Mouse (Mus musculus): ENCODE measurements at regions not wholly inside any gene's neighbourhood (a gene's known extent, or its start where the extent isn't known, plus 50 kb on each side); places are given as distances from the start of the nearest gene placed in this dataset.

DNA sequence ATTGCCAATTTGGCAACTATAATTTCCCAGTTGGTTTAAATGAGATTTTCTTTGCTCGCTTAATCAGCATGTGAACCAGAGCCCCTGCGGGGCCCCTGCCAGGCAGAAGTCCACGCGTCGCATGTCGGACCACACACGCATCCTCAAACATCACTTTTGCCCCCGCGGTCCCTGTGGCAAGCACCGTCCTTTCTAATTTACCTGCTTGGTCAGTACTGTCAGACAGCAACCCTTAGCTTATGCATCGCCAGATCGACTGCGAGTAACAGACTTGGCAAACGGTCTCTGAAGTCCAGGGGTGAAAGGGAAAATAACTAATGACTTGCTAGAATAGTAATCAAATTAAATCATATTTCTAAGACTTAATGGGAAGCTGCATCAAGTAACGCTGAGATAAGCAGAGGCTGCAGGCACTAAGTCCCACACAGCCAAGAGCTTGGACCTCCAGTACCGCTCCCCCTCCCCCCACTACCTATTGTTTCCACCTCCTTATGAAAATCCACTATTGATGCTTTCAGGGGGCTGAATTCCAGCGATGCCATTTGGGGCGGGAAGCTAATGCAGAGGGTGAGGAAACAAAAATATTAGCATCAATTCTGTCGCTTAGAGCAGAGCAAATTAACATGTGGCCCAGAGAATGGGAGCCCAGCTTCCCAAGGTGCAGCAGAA is 142.0 kb upstream of the Cntnap4 start:
- WGBS, result 53% methylated on average over 19 of the region's 19 CpGs
- Histone ChIP-seq H3K4me1 (replicated peaks; ENCODE audit: control insufficient read depth, insufficient read depth, low read length) (no peaks in the 10 kb centered on the region), H3K9ac (ENCODE audit: low read depth, low read length) (no peak overlapping the region), H3K4me3 (ENCODE audit: low read depth, low read length) (no peak overlapping the region), H3K9me3 (ENCODE audit: control insufficient read depth, low read length) (no peaks in the 10 kb centered on the region), H3K4me2 (replicated peaks; ENCODE audit: low read depth, low read length) (no peak overlapping the region), H3K27ac (ENCODE audit: low read depth, low read length) (no peak overlapping the region), H3K36me3 (ENCODE audit: control insufficient read depth, insufficient read depth, low read length) (no peaks in the 10 kb centered on the region), H3K27me3 (ENCODE audit: control insufficient read depth, insufficient read depth, low read length) (no peaks in the 10 kb centered on the region)
- ATAC-seq (ENCODE audit: low FRiP score) (0 out of 2 replicates have a peak, but pooled peaks have one; percentile 35), DNase-seq (ENCODE audit: low spot score) (peak; percentile 10)

DNA sequence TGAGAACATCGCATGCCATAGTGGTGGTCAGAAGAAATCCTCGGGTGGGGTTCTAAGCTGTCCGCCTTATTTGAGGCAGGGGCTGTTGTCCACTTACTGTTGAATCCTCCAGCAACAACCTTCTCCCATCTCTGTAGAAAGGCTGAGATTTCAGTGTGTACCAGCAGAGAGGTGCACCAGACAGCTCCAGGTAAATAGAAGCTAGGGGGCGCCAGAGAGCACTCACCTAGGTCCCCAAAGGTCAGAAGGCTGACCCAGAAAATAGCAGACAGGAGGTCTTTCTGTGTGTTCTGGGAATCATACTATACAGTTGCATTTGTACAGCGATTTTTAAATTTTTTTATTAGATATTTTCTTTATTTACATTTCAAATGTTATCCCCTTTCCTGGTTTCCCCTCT is 157.9 kb upstream of the Cntnap4 start:
- ATAC-seq (ENCODE audit: low FRiP score) (no peak), DNase-seq (ENCODE audit: low spot score) (no peak)
- H3K4me3 ChIP-seq (ENCODE audit: low read depth, low read length), result no peak overlapping the region
- WGBS, result 89% methylated on average over 5 of the region's 5 CpGs
- no peak overlapping the region for H3K27ac ChIP-seq (ENCODE audit: low read depth, low read length)
- H3K4me1 ChIP-seq (replicated peaks; ENCODE audit: control insufficient read depth, insufficient read depth, low read length), result no peaks in the 10 kb centered on the region
- H3K27me3 ChIP-seq (ENCODE audit: control insufficient read depth, insufficient read depth, low read length), result no peaks in the 10 kb centered on the region
- H3K36me3 ChIP-seq (ENCODE audit: control insufficient read depth, insufficient read depth, low read length), result no peaks in the 10 kb centered on the region
- no peak overlapping the region for H3K4me2 ChIP-seq (replicated peaks; ENCODE audit: low read depth, low read length)
- H3K9me3 ChIP-seq (ENCODE audit: control insufficient read depth, low read length), result no peaks in the 10 kb centered on the region
- no peak overlapping the region for H3K9ac ChIP-seq (ENCODE audit: low read depth, low read length)

DNA sequence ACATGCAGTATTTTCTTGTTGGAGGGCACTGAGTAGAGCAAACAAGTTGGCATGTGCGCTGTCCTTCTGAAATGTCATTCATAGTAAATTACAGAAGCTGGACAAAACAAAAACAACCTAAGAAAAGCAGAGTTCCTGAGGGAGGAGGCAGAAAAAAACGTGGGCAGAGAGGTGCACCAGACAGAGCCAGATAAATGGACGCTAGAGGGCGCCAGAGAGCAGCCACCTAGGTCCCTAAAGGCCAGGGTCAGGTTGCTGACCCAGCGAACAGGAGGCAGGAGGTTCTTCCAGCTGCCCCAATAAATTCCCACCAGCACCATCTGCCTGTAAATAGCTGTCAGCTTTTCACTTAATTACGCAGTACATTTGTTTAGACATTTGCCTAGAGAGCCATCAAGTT is 158.6 kb upstream of the Cntnap4 start:
- ATAC-seq (ENCODE audit: low FRiP score) (no peak), DNase-seq (ENCODE audit: low spot score) (peak; percentile 71)
- H3K27me3 ChIP-seq (ENCODE audit: control insufficient read depth, insufficient read depth, low read length), result no peaks in the 10 kb centered on the region
- H3K27ac ChIP-seq (ENCODE audit: low read depth, low read length), result no peak overlapping the region
- no peak overlapping the region for H3K4me2 ChIP-seq (replicated peaks; ENCODE audit: low read depth, low read length)
- 28% methylated on average over 6 of the region's 6 CpGs for WGBS
- H3K9ac ChIP-seq (ENCODE audit: low read depth, low read length), result no peak overlapping the region
- no peaks in the 10 kb centered on the region for H3K4me1 ChIP-seq (replicated peaks; ENCODE audit: control insufficient read depth, insufficient read depth, low read length)
- H3K36me3 ChIP-seq (ENCODE audit: control insufficient read depth, insufficient read depth, low read length), result no peaks in the 10 kb centered on the region
- H3K4me3 ChIP-seq (ENCODE audit: low read depth, low read length), result no peak overlapping the region
- no peaks in the 10 kb centered on the region for H3K9me3 ChIP-seq (ENCODE audit: control insufficient read depth, low read length)

DNA sequence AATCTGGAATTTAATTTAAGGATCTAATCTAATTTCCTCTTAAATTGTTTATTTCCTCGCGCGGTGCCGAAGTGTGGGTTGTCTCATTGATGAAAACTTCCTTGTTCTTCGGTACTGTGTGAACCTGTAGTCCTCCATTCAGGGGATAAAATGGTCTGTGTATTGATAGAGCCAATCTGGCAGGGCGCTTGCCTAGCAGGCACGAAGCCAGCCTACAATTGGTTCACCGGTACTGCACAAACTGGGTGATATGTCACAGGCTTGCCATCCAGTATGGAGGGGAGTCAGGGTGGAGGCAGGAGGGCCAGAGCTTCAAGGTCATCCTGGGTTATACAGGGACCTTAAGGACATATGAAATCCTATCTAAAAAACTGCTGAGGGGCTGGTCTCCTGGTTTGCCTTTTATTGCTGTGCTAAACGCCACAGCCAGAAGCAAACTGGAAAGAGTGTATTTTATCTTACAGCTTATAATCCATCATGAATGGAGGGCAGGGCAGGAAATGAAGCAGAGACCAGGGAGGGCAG is 161.6 kb upstream of the Cntnap4 start:
- no peak for DNase-seq (ENCODE audit: low spot score)
- no peak for ATAC-seq (ENCODE audit: low FRiP score)
- WGBS, result 87% methylated on average over 9 of the region's 9 CpGs

DNA sequence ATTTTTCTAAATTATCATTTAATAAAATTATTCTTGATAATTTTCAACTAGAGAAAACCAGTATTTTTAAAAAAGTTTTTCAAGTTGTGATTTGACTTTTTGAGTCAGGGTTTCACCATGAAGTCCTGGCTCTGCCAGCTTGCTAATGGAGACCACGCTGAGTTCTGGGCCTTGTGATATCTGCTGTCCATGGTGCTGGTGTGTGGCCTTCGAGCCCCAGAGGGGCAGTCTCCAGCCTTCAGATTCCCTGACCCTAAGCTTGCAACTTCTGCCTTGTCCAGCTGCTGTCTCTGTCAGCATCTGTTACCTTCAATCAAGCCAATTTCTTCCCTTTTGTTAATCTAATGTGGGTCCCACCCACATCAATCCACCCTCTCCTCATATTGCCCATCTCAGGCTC is 165.8 kb upstream of the Cntnap4 start:
- ATAC-seq (ENCODE audit: low FRiP score), result peak; percentile 69
- H3K27ac ChIP-seq (ENCODE audit: low read depth, low read length), result no peak overlapping the region
- peak; percentile 39 for DNase-seq (ENCODE audit: low spot score)
- 14% methylated on average over 2 of the region's 2 CpGs for WGBS
- no peak overlapping the region for H3K9ac ChIP-seq (ENCODE audit: low read depth, low read length)
- H3K4me3 ChIP-seq (ENCODE audit: low read depth, low read length), result no peak overlapping the region
- H3K9me3 ChIP-seq (ENCODE audit: control insufficient read depth, low read length), result no peaks in the 10 kb centered on the region
- no peaks in the 10 kb centered on the region for H3K27me3 ChIP-seq (ENCODE audit: control insufficient read depth, insufficient read depth, low read length)
- 0 out of 2 replicates have a peak, but pooled peaks cover 3% of the 10 kb centered on the region for H3K4me1 ChIP-seq (replicated peaks; ENCODE audit: control insufficient read depth, insufficient read depth, low read length)
- no peaks in the 10 kb centered on the region for H3K36me3 ChIP-seq (ENCODE audit: control insufficient read depth, insufficient read depth, low read length)
- H3K4me2 ChIP-seq (replicated peaks; ENCODE audit: low read depth, low read length), result no peak overlapping the region

More for the DNA sequence above, 161.6 kb upstream of the Cntnap4 start:
- no peak overlapping the region for H3K27ac ChIP-seq (ENCODE audit: low read depth, low read length)
- no peak overlapping the region for H3K9ac ChIP-seq (ENCODE audit: low read depth, low read length)
- H3K4me2 ChIP-seq (replicated peaks; ENCODE audit: low read depth, low read length), result no peak overlapping the region
- H3K36me3 ChIP-seq (ENCODE audit: control insufficient read depth, insufficient read depth, low read length), result no peaks in the 10 kb centered on the region
- no peak overlapping the region for H3K4me3 ChIP-seq (ENCODE audit: low read depth, low read length)
- H3K27me3 ChIP-seq (ENCODE audit: control insufficient read depth, insufficient read depth, low read length), result no peaks in the 10 kb centered on the region
- H3K9me3 ChIP-seq (ENCODE audit: control insufficient read depth, low read length), result no peaks in the 10 kb centered on the region
- 0 out of 2 replicates have a peak, but pooled peaks cover 3% of the 10 kb centered on the region for H3K4me1 ChIP-seq (replicated peaks; ENCODE audit: control insufficient read depth, insufficient read depth, low read length)

DNA sequence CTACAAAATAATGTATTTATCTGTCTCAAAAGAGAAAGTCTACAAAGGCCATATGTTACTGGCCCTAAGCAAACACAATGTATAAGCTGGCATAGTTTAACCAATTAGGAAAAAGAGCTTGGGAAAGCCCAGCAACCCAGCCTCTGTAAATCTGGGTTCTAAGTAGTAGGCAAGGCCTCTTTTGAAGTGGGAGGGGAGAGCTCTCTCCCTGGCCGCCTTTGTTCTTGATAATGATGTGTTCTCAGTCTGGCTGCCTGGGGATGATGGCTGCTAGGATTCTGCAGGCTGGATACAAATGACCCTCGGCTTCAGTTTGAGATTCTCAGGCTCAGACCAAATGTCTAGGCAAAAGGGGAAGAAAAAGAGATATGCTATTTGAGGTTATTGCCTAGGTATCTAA is 172.4 kb upstream of the Cntnap4 start:
- no peaks in the 10 kb centered on the region for H3K4me1 ChIP-seq (replicated peaks; ENCODE audit: control insufficient read depth, insufficient read depth, low read length)
- no peak for ATAC-seq (ENCODE audit: low FRiP score)
- H3K27me3 ChIP-seq (ENCODE audit: control insufficient read depth, insufficient read depth, low read length), result no peaks in the 10 kb centered on the region
- WGBS, result 43% methylated on average over 2 of the region's 2 CpGs
- no peak overlapping the region for H3K27ac ChIP-seq (ENCODE audit: low read depth, low read length)
- no peaks in the 10 kb centered on the region for H3K36me3 ChIP-seq (ENCODE audit: control insufficient read depth, insufficient read depth, low read length)
- H3K9ac ChIP-seq (ENCODE audit: low read depth, low read length), result no peak overlapping the region
- no peak overlapping the region for H3K4me2 ChIP-seq (replicated peaks; ENCODE audit: low read depth, low read length)
- H3K9me3 ChIP-seq (ENCODE audit: control insufficient read depth, low read length), result no peaks in the 10 kb centered on the region
- DNase-seq (ENCODE audit: low spot score), result peak; percentile 28
- H3K4me3 ChIP-seq (ENCODE audit: low read depth, low read length), result no peak overlapping the region

DNA sequence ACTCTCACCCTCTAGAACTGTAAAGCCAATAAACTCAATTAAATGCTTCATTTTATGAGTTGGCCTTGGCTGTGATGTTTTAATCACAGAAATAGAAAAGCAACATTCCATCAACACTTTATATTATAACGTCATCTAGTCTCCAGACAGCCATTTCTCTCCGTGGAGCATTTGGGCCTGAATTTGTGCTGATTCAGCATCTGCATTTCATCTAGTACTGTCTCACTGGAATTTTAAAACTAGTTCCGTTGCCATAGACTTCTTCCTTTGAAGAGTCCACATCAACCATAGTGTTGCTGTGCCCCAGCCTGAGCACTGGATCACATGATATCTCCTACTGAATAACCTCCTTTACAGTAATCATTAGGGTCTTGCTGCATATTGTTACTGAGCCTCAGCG is 179.7 kb upstream of the Cntnap4 start:
- H3K27me3 ChIP-seq (ENCODE audit: control insufficient read depth, insufficient read depth, low read length), result no peaks in the 10 kb centered on the region
- H3K9ac ChIP-seq (ENCODE audit: low read depth, low read length), result no peak overlapping the region
- H3K27ac ChIP-seq (ENCODE audit: low read depth, low read length), result no peak overlapping the region
- H3K4me3 ChIP-seq (ENCODE audit: low read depth, low read length), result no peak overlapping the region
- 90% methylated on average over 4 of the region's 4 CpGs for whole genome bisulfite sequencing
- DNase-seq (ENCODE audit: low spot score), result no peak
- H3K4me1 ChIP-seq (replicated peaks; ENCODE audit: control insufficient read depth, insufficient read depth, low read length), result no peaks in the 10 kb centered on the region
- ATAC-seq (ENCODE audit: low FRiP score), result no peak
- no peak overlapping the region for H3K4me2 ChIP-seq (replicated peaks; ENCODE audit: low read depth, low read length)
- no peaks in the 10 kb centered on the region for H3K36me3 ChIP-seq (ENCODE audit: control insufficient read depth, insufficient read depth, low read length)
- H3K9me3 ChIP-seq (ENCODE audit: control insufficient read depth, low read length), result no peaks in the 10 kb centered on the region

GRCm38 (mm10) chr8:112348323-112348722 is 221.5 kb upstream of the Cntnap4 start:
- peak; percentile 72 for DNase-seq (ENCODE audit: low spot score)
- no peak overlapping the region for H3K27ac ChIP-seq (ENCODE audit: low read depth, low read length)
- H3K4me3 ChIP-seq (ENCODE audit: low read depth, low read length), result no peak overlapping the region
- H3K36me3 ChIP-seq (ENCODE audit: control insufficient read depth, insufficient read depth, low read length), result no peaks in the 10 kb centered on the region
- H3K27me3 ChIP-seq (ENCODE audit: control insufficient read depth, insufficient read depth, low read length), result no peaks in the 10 kb centered on the region
- H3K9me3 ChIP-seq (ENCODE audit: control insufficient read depth, low read length), result no peaks in the 10 kb centered on the region
- no peak for ATAC-seq (ENCODE audit: low FRiP score)
- H3K4me2 ChIP-seq (replicated peaks; ENCODE audit: low read depth, low read length), result no peak overlapping the region
- H3K4me1 ChIP-seq (replicated peaks; ENCODE audit: control insufficient read depth, insufficient read depth, low read length), result no peaks in the 10 kb centered on the region
- 31% methylated on average over 5 of the region's 5 CpGs for WGBS
- no peak overlapping the region for H3K9ac ChIP-seq (ENCODE audit: low read depth, low read length)

DNA sequence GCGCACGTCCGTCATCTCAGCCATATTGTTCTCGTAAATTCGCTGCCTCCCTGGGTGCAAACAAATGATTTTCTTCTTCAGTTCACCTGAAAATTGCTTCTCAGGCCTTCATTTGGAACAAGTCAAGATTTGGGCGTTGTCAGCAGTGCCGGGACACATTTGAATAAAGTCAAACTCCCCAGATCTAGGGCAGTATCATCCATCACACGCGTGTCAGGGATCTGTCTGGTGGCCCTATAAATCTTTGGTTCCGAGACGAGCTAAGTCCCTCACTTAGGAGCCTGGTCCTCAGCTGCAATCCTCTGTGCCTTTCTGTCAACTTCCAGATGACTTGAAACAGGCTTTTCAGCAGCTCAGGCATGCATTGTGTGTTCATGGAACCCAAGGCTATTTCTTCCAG is 236.7 kb upstream of the Cntnap4 start:
- H3K4me2 ChIP-seq (replicated peaks; ENCODE audit: low read depth, low read length), result no peak overlapping the region

More for the DNA sequence above, 236.7 kb upstream of the Cntnap4 start:
- Histone ChIP-seq H3K4me3 (ENCODE audit: low read depth, low read length) (no peak overlapping the region), H3K9me3 (ENCODE audit: control insufficient read depth, low read length) (no peaks in the 10 kb centered on the region), H3K9ac (ENCODE audit: low read depth, low read length) (no peak overlapping the region), H3K27me3 (ENCODE audit: control insufficient read depth, insufficient read depth, low read length) (no peaks in the 10 kb centered on the region), H3K27ac (ENCODE audit: low read depth, low read length) (no peak overlapping the region), H3K4me1 (replicated peaks; ENCODE audit: control insufficient read depth, insufficient read depth, low read length) (no peaks in the 10 kb centered on the region), H3K36me3 (ENCODE audit: control insufficient read depth, insufficient read depth, low read length) (no peaks in the 10 kb centered on the region)
- peak; percentile 30 for DNase-seq (ENCODE audit: low spot score)
- 51% methylated on average over 11 of the region's 11 CpGs for WGBS
- ATAC-seq (ENCODE audit: low FRiP score), result no peak
